Mouse (Mus musculus): Measurements from ENCODE around the gene Olfr1106. TPM values are rescaled to one million over a fixed set of nuclear protein-coding genes. Genes with fewer than 3 reads are reported as not detected.

Gene Olfr1106
- polyA plus RNA-seq (2012; ENCODE audit: low replicate concordance), result not detected in 2 replicates

GRCm38 (mm10) chr2:87052173-87052572, at the start of gene Olfr1106:
Gene Olfr1106, minus strand, starts transcription at chr2:87052273.

GRCm38 (mm10) chr2:87095908-87096307, 43.8 kb upstream of the Olfr1106 start, which contains the start of gene Olfr1109:
Gene Olfr1109, minus strand, starts transcription at chr2:87096008.

GRCm38 (mm10) chr2:87075717-87076116, 23.6 kb upstream of the Olfr1106 start, which contains the start of gene Olfr1107:
Gene Olfr1107, minus strand, starts transcription at chr2:87075817.

GRCm38 (mm10) chr2:87036431-87036830, 15.6 kb downstream of the Olfr1106 start, which contains the start of gene Olfr1105:
Gene Olfr1105, minus strand, starts transcription at chr2:87036531.

GRCm38 (mm10) chr2:87026980-87027379, 25.1 kb downstream of the Olfr1106 start, which contains the start of gene Olfr1104:
Gene Olfr1104, minus strand, starts transcription at chr2:87027080.

GRCm38 (mm10) chr2:86998098-86998497, 54.0 kb downstream of the Olfr1106 start, which contains the start of gene Olfr1102:
Gene Olfr1102, plus strand, starts transcription at chr2:86998398.

Other genes starting within 250 kb of the Olfr1106 start
- not detected in 2 replicates for gene Olfr141, start 242.3 kb downstream of the Olfr1106 start, polyA plus RNA-seq (2012; ENCODE audit: low replicate concordance)
- gene Olfr1094, start 227.6 kb downstream of the Olfr1106 start, polyA plus RNA-seq (2012; ENCODE audit: low replicate concordance), result not detected in 2 replicates
- not detected in 2 replicates for gene Olfr1095, start 200.6 kb downstream of the Olfr1106 start, polyA plus RNA-seq (2012; ENCODE audit: low replicate concordance)
- not detected in 2 replicates for gene Gm13723, start 177.5 kb downstream of the Olfr1106 start, polyA plus RNA-seq (2012; ENCODE audit: low replicate concordance)
- not detected in 2 replicates for gene Olfr1097, start 160.1 kb downstream of the Olfr1106 start, polyA plus RNA-seq (2012; ENCODE audit: low replicate concordance)
- not detected in 2 replicates for gene Olfr1098, start 127.7 kb downstream of the Olfr1106 start, polyA plus RNA-seq (2012; ENCODE audit: low replicate concordance)
- gene Olfr1099, start 91.6 kb downstream of the Olfr1106 start, polyA plus RNA-seq (2012; ENCODE audit: low replicate concordance), result not detected in 2 replicates
- gene Olfr1100, start 72.3 kb downstream of the Olfr1106 start, polyA plus RNA-seq (2012; ENCODE audit: low replicate concordance), result not detected in 2 replicates
- not detected in 2 replicates for gene Olfr1101, start 61.1 kb downstream of the Olfr1106 start, polyA plus RNA-seq (2012; ENCODE audit: low replicate concordance)
- gene Olfr1102, start 53.9 kb downstream of the Olfr1106 start, polyA plus RNA-seq (2012; ENCODE audit: low replicate concordance), result not detected in 2 replicates
- not detected in 2 replicates for gene Olfr1104, start 25.2 kb downstream of the Olfr1106 start, polyA plus RNA-seq (2012; ENCODE audit: low replicate concordance)
- gene Olfr1105, start 15.7 kb downstream of the Olfr1106 start, polyA plus RNA-seq (2012; ENCODE audit: low replicate concordance), result not detected in 2 replicates
- not detected in 2 replicates for gene Olfr1107, start 23.5 kb upstream of the Olfr1106 start, polyA plus RNA-seq (2012; ENCODE audit: low replicate concordance)
- not detected in 2 replicates for gene Olfr1109, start 43.7 kb upstream of the Olfr1106 start, polyA plus RNA-seq (2012; ENCODE audit: low replicate concordance)
- not detected in 2 replicates for gene Olfr259, start 62.3 kb upstream of the Olfr1106 start, polyA plus RNA-seq (2012; ENCODE audit: low replicate concordance)
- gene Olfr1110, start 88.0 kb upstream of the Olfr1106 start, polyA plus RNA-seq (2012; ENCODE audit: low replicate concordance), result 0.09 TPM in 1 of 2 replicates, not detected in the other
- not detected in 2 replicates for gene Olfr1111, start 100.4 kb upstream of the Olfr1106 start, polyA plus RNA-seq (2012; ENCODE audit: low replicate concordance)
- not detected in 2 replicates for gene Olfr1112, start 135.5 kb upstream of the Olfr1106 start, polyA plus RNA-seq (2012; ENCODE audit: low replicate concordance)
- gene Olfr1113, start 156.7 kb upstream of the Olfr1106 start, polyA plus RNA-seq (2012; ENCODE audit: low replicate concordance), result not detected in 2 replicates
- not detected in 2 replicates for gene Olfr1115, start 195.7 kb upstream of the Olfr1106 start, polyA plus RNA-seq (2012; ENCODE audit: low replicate concordance)
- 0.02 TPM in 1 of 2 replicates, not detected in the other for gene Olfr1116, start 215.3 kb upstream of the Olfr1106 start, polyA plus RNA-seq (2012; ENCODE audit: low replicate concordance)